Mouse (Mus musculus) liver, postnatal 0 days (tissue): ENCODE data around the gene B830017H08Rik.

Source experiments
- CTCF ChIP-seq: sonication (generic); IDR thresholded peaks from 2 replicates; pipeline ENCODE4 v1.5.1; 2016; ENCODE audit warnings: antibody characterized with exemption, low read depth
- EP300 ChIP-seq: IDR thresholded peaks from 2 replicates; pipeline ENCODE4 v1.6.1; 2016; ENCODE audit warnings: antibody characterized with exemption, low read depth, mild to moderate bottlenecking

GRCm38 (mm10) chr16:17876096-17876495, 43.2 kb downstream of the B830017H08Rik start:
- TF ChIP-seq CTCF (no peak), EP300 (no peak)
